Mouse (Mus musculus): ENCODE data around the gene Tmem110. TPM values are rescaled to one million over a fixed set of nuclear protein-coding genes. Genes with fewer than 3 reads are reported as not detected.

Gene Tmem110
- polyA plus RNA-seq, 1 experiment from 2014 or later = 38.8 TPM

- peaks cover 30% of the 10 kb centered on the region for H3K4me1 ChIP-seq (replicated peaks)
- H3K4me2 ChIP-seq = no peak overlapping the region
- no peaks in the 10 kb centered on the region for H3K9me3 ChIP-seq
- H3K36me3 ChIP-seq = peaks cover 48% of the 10 kb centered on the region
- no peaks in the 10 kb centered on the region for H3K27me3 ChIP-seq
- no peak overlapping the region for H3K4me3 ChIP-seq (replicated peaks)
- no peak overlapping the region for H3K27ac ChIP-seq
- ATAC-seq (ENCODE audit: insufficient number of reproducible peaks, insufficient read depth, low FRiP score, low TSS enrichment, low read depth) = no peak
- H3K9ac ChIP-seq (replicated peaks) = no peak overlapping the region
- 30% methylated on average over 5 of the region's 5 CpGs for WGBS
Observed at GRCm38 (mm10) chr14:30867042-30867441, 41.7 kb downstream of the Tmem110 start.

- Histone ChIP-seq H3K9me3 (no peaks in the 10 kb centered on the region), H3K27me3 (no peaks in the 10 kb centered on the region), H3K27ac (peak overlapping the region; percentile 93; the same call in 1 of the 2 replicates), H3K9ac (replicated peaks) (no peak overlapping the region), H3K4me2 (no peak overlapping the region), H3K4me1 (replicated peaks) (peaks cover 30% of the 10 kb centered on the region), H3K4me3 (replicated peaks) (no peak overlapping the region), H3K36me3 (peaks cover 66% of the 10 kb centered on the region)
- WGBS = 91% methylated on average over 10 of the region's 10 CpGs
- no peak for ATAC-seq (ENCODE audit: insufficient number of reproducible peaks, insufficient read depth, low FRiP score, low TSS enrichment, low read depth)
Observed at GRCm38 (mm10) chr14:30868826-30869225, 43.4 kb downstream of the Tmem110 start.

- no peaks in the 10 kb centered on the region for H3K27me3 ChIP-seq
- H3K4me3 ChIP-seq (replicated peaks) = no peak overlapping the region
- 0 out of 2 replicates have a peak overlapping the region, but pooled peaks have one; percentile 10 for H3K4me2 ChIP-seq
- WGBS = 84% methylated on average over 8 of the region's 8 CpGs
- H3K27ac ChIP-seq = peak overlapping the region; percentile 93
- H3K9me3 ChIP-seq = no peaks in the 10 kb centered on the region
- peaks cover 72% of the 10 kb centered on the region for H3K36me3 ChIP-seq
- H3K9ac ChIP-seq (replicated peaks) = 0 out of 2 replicates have a peak overlapping the region, but pooled peaks have one; percentile 27
- H3K4me1 ChIP-seq (replicated peaks) = peaks cover 33% of the 10 kb centered on the region
- ATAC-seq (ENCODE audit: insufficient number of reproducible peaks, insufficient read depth, low FRiP score, low TSS enrichment, low read depth) = no peak
Observed at GRCm38 (mm10) chr14:30869391-30869801, 44.0 kb downstream of the Tmem110 start.

GRCm38 (mm10) chr14:30870206-30871147 lies 45.1 kb downstream of the Tmem110 start:
- peak; percentile 57; the same call in 1 of the 2 replicates for ATAC-seq (ENCODE audit: insufficient number of reproducible peaks, insufficient read depth, low FRiP score, low TSS enrichment, low read depth)
- Histone ChIP-seq H3K9me3 (no peaks in the 10 kb centered on the region), H3K27me3 (no peaks in the 10 kb centered on the region), H3K36me3 (peaks cover 69% of the 10 kb centered on the region), H3K4me2 (peak overlapping the region; percentile 17; the same call in 1 of the 2 replicates), H3K4me1 (replicated peaks) (peaks cover 33% of the 10 kb centered on the region), H3K27ac (peak overlapping the region; percentile 93), H3K9ac (replicated peaks) (peak overlapping the region; percentile 34), H3K4me3 (replicated peaks) (no peak overlapping the region)
- WGBS = 55% methylated on average over 25 of the region's 25 CpGs

GRCm38 (mm10) chr14:30874095-30874700 lies 48.8 kb downstream of the Tmem110 start:
- Histone ChIP-seq H3K9ac (replicated peaks) (no peak overlapping the region), H3K9me3 (no peaks in the 10 kb centered on the region), H3K36me3 (peaks cover 58% of the 10 kb centered on the region), H3K4me3 (replicated peaks) (no peak overlapping the region), H3K4me1 (replicated peaks) (peaks cover 28% of the 10 kb centered on the region), H3K4me2 (no peak overlapping the region), H3K27ac (no peak overlapping the region), H3K27me3 (no peaks in the 10 kb centered on the region)
- WGBS = 79% methylated on average over 18 of the region's 18 CpGs
- ATAC-seq (ENCODE audit: insufficient number of reproducible peaks, insufficient read depth, low FRiP score, low TSS enrichment, low read depth) = no peak

- Histone ChIP-seq H3K9me3 (no peaks in the 10 kb centered on the region), H3K9ac (replicated peaks) (no peak overlapping the region), H3K27me3 (no peaks in the 10 kb centered on the region), H3K4me2 (no peak overlapping the region), H3K4me1 (replicated peaks) (peaks cover 20% of the 10 kb centered on the region), H3K4me3 (replicated peaks) (no peak overlapping the region), H3K27ac (no peak overlapping the region), H3K36me3 (peaks cover 58% of the 10 kb centered on the region)
- ATAC-seq (ENCODE audit: insufficient number of reproducible peaks, insufficient read depth, low FRiP score, low TSS enrichment, low read depth) = no peak
- WGBS = 89% methylated on average over 12 of the region's 12 CpGs
Observed at GRCm38 (mm10) chr14:30875130-30875865, 49.9 kb downstream of the Tmem110 start.

- H3K27me3 ChIP-seq = no peaks in the 10 kb centered on the region
- peaks cover 58% of the 10 kb centered on the region for H3K36me3 ChIP-seq
- 84% methylated on average over 9 of the region's 9 CpGs for WGBS
- no peak overlapping the region for H3K4me3 ChIP-seq (replicated peaks)
- H3K9me3 ChIP-seq = no peaks in the 10 kb centered on the region
- H3K4me1 ChIP-seq (replicated peaks) = peaks cover 14% of the 10 kb centered on the region
- H3K27ac ChIP-seq = no peak overlapping the region
- H3K9ac ChIP-seq (replicated peaks) = no peak overlapping the region
- no peak overlapping the region for H3K4me2 ChIP-seq
- no peak for ATAC-seq (ENCODE audit: insufficient number of reproducible peaks, insufficient read depth, low FRiP score, low TSS enrichment, low read depth)
Observed at GRCm38 (mm10) chr14:30875955-30876354, 50.6 kb downstream of the Tmem110 start.

GRCm38 (mm10) chr14:30876451-30876850 lies 51.1 kb downstream of the Tmem110 start:
- no peaks in the 10 kb centered on the region for H3K27me3 ChIP-seq
- H3K4me2 ChIP-seq = no peak overlapping the region
- 89% methylated on average over 10 of the region's 10 CpGs for WGBS
- peaks cover 54% of the 10 kb centered on the region for H3K36me3 ChIP-seq
- ATAC-seq (ENCODE audit: insufficient number of reproducible peaks, insufficient read depth, low FRiP score, low TSS enrichment, low read depth) = no peak
- no peak overlapping the region for H3K9ac ChIP-seq (replicated peaks)
- peaks cover 9% of the 10 kb centered on the region for H3K4me1 ChIP-seq (replicated peaks)
- H3K9me3 ChIP-seq = no peaks in the 10 kb centered on the region
- no peak overlapping the region for H3K4me3 ChIP-seq (replicated peaks)
- H3K27ac ChIP-seq = no peak overlapping the region

- no peak overlapping the region for H3K27ac ChIP-seq
- no peak overlapping the region for H3K9ac ChIP-seq (replicated peaks)
- no peak for ATAC-seq (ENCODE audit: insufficient number of reproducible peaks, insufficient read depth, low FRiP score, low TSS enrichment, low read depth)
- H3K4me3 ChIP-seq (replicated peaks) = no peak overlapping the region
- peaks cover 42% of the 10 kb centered on the region for H3K36me3 ChIP-seq
- peaks cover 7% of the 10 kb centered on the region; the same call in 1 of the 2 replicates for H3K4me1 ChIP-seq (replicated peaks)
- no peaks in the 10 kb centered on the region for H3K27me3 ChIP-seq
- no peak overlapping the region for H3K4me2 ChIP-seq
- 92% methylated on average over 3 of the region's 3 CpGs for WGBS
- no peaks in the 10 kb centered on the region for H3K9me3 ChIP-seq
Observed at GRCm38 (mm10) chr14:30877827-30878226, 52.4 kb downstream of the Tmem110 start.

- peaks cover 6% of the 10 kb centered on the region; the same call in 1 of the 2 replicates for H3K4me1 ChIP-seq (replicated peaks)
- no peaks in the 10 kb centered on the region for H3K9me3 ChIP-seq
- 0 out of 2 replicates have a peak within 1 kb of the TSS, but pooled peaks have one; percentile 23 for H3K9ac ChIP-seq (replicated peaks)
- no peak within 1 kb of the TSS for H3K4me3 ChIP-seq (replicated peaks)
- 76% methylated on average over 11 of the region's 11 CpGs for WGBS
- no peak within 1 kb of the TSS for H3K4me2 ChIP-seq
- H3K27ac ChIP-seq = peak within 1 kb of the TSS; percentile 32; the same call in 1 of the 2 replicates
- no peaks in the 10 kb centered on the region for H3K27me3 ChIP-seq
- H3K36me3 ChIP-seq = peaks cover 30% of the 10 kb centered on the region
- no peak; the same call in 1 of the 2 replicates for ATAC-seq (ENCODE audit: insufficient number of reproducible peaks, insufficient read depth, low FRiP score, low TSS enrichment, low read depth)
Observed at GRCm38 (mm10) chr14:30878958-30879571, 53.7 kb downstream of the Tmem110 start, which contains the start of gene Mustn1. Mustn1 (plus strand) TSS chr14:30879200.

Data from limb, embryonic 12.5 days (tissue).